Mouse (Mus musculus) liver (tissue): Measurements from ENCODE around the gene Mitd1.

Source experiments
- DNase-seq: peaks from one replicate; pipeline ENCODE4 v3.0.0-alpha.2; 2020; ENCODE audit warnings: mixed read lengths

Gene Mitd1

GRCm38 (mm10) chr1:37890025-37890652 lies at the start of gene Mitd1, which contains the start of gene Mrpl30:
Gene Mitd1 (minus strand): TSS chr1:37890411.
Gene Mrpl30 (plus strand): TSS chr1:37890477.
- DNase-seq: peak; percentile 89

- DNase-seq: no peak
These were observed 41.6 kb upstream of the Mitd1 start for GRCm38 (mm10) chr1:37931806-37932205.

DNA sequence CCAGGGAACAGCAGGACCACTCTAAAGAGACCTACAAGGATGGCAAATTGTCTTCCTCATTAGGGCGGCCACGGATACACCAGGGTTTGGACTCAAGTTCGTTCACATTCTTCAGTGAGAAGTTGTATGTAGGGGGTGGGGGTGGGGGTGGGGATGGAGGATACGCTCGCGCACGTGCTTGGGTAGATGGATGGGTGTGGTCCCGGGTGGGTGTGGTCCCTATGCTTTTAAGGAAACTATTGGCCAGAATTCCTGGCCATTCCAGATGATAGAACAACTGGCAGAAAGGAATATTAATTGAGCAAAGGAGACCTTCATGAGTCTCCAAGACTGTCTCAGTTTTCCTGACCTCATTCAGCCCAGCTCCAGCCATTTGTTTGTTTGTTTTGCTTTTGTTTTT lies 35.8 kb upstream of the Mitd1 start:
- no peak for DNase-seq

DNA sequence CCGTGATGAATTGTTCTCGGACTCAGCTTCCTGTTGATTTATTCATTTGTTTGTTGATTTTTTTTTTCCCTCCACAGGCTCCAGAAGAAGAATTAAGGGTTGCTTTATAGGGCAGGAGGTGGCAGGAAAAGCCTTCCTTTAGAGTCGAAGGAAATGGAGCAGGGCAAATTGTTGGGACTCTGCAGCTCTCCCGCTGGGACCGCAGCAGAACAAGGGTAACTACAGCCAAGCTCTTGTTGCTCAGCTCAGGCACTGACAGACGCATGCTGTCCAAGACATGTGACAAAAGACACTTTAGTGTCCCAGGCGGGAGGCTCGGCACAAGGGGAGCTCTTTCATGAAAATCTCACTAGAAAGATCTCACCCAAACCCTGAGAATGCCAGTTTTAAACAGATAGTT lies 32.3 kb upstream of the Mitd1 start:
- DNase-seq: no peak

GRCm38 (mm10) chr1:37918096-37918495 lies 27.9 kb upstream of the Mitd1 start:
- DNase-seq: no peak

- no peak for DNase-seq
These were observed 27.5 kb upstream of the Mitd1 start for GRCm38 (mm10) chr1:37917666-37918065.

DNA sequence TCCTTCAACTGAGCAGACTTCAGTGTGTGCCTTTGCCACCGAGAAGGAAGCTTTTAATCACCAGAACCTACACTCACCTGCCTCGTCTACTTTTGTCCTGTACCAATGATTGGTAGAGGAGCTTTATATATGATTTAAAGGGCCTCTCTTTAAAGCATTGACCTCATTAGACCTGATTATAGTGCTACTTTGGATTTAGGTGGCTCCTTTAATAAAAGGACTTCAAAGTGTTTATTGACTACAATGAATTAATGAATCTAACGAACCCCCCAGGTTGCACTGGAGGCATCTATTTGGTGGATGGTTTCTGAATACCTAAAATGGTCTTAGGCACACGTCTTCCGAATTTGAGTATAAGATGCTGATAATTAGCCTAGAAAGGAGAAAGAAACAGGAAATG lies 26.2 kb upstream of the Mitd1 start, which contains the start of gene Lyg2:
Gene Lyg2, minus strand, starts transcription at position 101 of the 400 bp plus-strand sequence.
- no peak for DNase-seq

- DNase-seq: no peak
These were observed 22.5 kb upstream of the Mitd1 start for GRCm38 (mm10) chr1:37912751-37913150.

DNA sequence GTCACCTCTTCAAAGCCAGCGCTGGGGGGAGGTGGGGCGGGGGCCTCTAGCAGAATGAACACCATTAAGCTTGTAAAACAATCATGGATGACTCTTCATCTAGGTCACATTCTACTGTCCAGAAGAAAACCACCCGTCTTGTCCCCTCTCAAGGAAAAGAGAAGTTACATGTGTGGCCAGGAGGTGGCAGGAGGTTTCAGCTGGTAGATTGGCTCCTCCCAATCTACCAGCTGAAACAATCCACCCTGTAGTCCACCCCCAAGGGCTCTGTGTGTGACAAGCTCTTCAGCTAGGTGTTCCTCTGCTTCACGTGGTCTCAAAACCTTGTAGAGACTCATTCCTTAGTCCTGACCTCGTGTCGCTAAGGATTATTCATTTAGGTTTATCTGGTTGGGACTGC lies 13.0 kb upstream of the Mitd1 start:
- peak; percentile 27 for DNase-seq

- no peak for DNase-seq
These were observed 10.1 kb upstream of the Mitd1 start for GRCm38 (mm10) chr1:37900288-37900687.

DNA sequence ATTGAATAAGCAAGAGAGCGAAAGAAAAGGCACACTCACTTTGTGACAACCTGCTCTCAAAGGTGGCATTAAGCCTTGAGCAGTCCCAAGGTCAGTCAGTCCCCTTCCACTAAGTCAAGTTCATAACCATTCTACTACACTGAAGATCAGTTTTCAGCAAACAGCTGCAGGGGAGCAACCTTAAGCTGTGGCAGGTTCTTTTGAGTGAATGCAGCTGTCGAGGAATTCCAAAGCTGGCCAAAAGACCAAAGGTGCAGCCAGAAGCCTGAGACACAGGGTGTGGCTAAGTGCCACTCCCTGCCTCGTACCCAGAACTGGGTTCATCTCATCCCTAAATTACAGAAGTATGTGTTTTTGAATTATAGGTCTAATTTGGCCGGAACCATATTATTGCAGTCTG lies 9.6 kb upstream of the Mitd1 start:
- no peak for DNase-seq

GRCm38 (mm10) chr1:37894606-37895005 lies 4.4 kb upstream of the Mitd1 start:
- DNase-seq: no peak

DNA sequence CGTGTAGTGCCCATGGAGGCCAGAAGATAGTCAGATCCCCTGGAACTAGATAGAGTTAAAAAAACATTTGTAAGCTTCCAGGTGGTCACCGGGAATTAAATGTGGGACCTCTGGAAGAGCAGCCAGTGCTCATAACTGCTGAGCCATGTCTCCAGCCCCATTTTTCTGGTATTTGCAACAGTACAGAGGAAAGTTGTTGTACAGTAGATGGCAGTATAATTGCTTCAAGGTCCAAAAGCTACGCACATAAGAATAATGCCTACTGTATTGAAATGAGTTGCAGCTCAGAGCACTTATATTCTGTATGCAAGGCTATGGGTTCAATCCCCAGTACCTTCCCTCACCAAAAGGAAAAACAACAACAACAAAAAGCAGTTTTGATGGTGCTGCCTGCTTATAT lies 1.2 kb upstream of the Mitd1 start:
- no peak for DNase-seq

GRCm38 (mm10) chr1:37889206-37889605 lies 1.0 kb downstream of the Mitd1 start:
- no peak for DNase-seq

DNA sequence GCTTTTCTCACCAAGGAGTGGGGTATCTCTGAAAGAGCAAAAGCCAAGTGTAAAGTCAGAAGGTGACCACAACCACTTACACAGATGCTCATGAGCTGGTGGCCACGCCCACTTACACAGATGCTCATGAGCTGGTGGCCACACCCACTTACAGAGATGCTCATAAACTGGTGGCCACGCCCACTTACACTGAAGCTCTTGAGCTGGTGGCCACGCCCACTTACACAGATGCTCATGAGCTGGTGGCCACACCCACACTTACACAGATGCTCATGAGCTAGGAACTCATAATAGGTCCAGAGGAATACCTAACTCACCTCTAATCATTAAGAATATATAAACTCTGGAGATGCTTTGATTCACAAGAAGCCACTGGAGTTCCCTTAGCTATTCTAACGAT lies 5.8 kb downstream of the Mitd1 start:
- DNase-seq: peak; percentile 88

DNA sequence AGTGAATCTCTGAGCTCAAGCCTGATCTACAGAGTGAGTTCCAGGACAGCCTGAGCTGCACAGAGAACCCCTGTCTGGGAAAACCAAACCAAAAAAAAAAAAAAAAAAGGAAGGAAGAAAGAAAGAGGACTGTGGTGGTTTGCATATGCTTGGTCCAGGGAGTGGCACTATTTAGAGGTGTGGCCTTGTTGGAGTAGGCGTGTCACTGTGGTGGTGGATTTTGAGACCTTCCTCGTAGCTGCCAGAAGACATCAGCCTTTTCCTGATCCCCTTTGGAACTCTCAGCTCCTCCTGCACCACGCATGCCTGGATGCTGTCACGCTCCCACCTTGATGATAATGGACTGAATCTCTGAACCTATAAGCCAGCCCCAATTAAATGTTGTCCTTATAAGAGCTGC lies 6.8 kb downstream of the Mitd1 start:
- DNase-seq: no peak

- DNase-seq: no peak
These were observed 12.3 kb downstream of the Mitd1 start for GRCm38 (mm10) chr1:37877736-37878460.

- no peak for DNase-seq
These were observed 17.1 kb downstream of the Mitd1 start for GRCm38 (mm10) chr1:37873157-37873556.

DNA sequence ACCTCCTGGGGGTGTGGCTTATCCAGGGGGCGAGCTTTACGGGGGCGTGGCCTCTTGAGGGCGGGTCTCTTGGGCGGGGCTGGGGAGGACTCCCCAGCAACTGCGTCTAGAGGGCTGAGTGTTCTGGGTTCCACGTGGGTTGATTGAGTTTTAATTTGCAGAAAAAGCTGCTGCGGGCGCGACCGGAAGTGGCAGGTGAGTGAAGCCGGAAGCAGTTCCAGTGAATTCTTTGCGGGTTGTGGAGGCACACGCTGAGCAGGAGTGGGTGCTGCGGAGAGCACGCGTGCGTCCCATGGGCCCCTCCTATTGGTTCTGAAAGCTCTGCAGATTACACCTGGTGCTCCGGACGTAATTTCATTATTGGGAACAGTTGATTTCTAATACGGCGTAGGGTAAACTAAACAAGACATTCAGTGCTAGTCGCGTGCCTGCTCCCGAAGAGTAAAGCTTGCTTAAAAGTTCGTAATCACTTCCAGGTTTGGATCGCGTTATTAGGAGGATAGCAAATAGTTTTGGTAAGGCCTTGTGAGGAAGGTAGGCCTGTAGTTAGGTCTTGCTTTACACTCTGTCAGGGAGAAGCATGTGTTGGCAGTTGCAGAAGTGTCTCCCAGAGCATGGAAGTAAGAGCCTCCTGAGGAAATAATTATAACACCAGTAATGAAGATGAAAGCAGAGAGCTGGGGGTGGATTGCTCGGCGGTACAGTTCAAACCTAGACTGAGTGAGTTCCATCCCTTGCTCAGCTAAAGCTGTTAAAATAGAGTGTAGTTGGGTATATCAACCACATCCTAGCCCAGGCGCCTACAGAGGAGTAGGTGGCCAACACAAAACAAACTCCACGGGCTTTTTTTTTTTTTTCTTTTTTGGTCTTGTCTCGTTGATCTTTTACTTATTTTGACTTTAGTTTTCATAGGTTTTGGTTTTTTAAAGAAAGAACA lies 17.8 kb downstream of the Mitd1 start:
- peak; percentile 91 for DNase-seq

DNA sequence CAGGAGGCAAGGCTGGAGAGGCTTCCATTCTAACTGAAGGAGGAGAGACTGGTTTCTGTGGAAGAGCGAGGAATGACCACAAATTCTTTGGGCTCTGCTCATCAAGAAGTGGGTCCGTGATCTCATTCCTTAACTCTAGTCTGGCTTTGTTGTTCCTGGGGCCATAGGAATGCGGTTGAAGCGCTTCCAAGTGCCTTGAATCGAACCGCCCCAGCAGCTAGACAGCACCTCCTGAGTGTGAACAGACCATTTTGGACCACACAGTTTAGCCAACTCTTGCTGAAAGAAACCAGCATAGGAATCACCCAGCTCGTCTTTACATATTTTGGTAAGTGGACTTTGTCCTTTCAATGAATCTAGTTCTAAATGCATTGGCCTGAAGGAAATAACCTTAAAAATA lies 18.5 kb downstream of the Mitd1 start, which contains the start of gene Lipt1:
Gene Lipt1, plus strand, starts transcription at position 35 of the 400 bp plus-strand sequence.
- no peak for DNase-seq

- DNase-seq: no peak
These were observed 20.8 kb downstream of the Mitd1 start for GRCm38 (mm10) chr1:37869362-37869761.

GRCm38 (mm10) chr1:37868640-37869039 lies 21.6 kb downstream of the Mitd1 start:
- no peak for DNase-seq

GRCm38 (mm10) chr1:37867684-37868322 lies 22.4 kb downstream of the Mitd1 start:
- DNase-seq: no peak
